In the genomic region with DNA sequence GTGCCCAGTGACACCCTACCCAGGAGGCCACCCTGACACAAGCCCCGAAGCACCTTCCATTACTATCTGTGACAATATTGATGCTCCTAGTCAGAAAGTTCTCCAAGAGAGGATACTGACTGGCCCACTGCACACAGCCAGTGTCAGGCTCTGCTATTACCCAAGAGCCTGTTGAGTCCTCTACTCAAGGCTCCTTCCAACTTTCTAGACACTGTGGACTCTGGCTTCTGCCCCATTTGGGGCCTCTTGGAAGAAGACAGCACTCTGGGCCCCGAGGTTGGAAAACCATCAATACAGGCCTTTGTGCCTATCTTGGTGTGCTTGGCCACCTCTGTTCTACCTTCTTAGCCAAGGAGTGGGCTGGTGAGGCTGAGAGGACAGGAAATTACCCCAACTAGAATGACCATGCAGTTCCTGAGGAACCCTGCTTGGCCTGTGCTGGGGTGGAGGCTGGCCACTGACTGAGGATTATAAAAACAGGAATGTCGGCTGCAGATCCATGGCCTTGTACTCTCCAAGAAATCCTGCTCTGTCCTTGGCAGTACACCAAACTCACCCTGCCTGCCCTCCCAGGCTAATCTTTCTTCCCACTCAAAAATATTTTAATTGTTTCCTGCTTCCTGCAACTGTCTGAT, we compare ENCODE assay signal across 11 mouse cellular contexts. TPM values are rescaled to one million over a fixed set of nuclear protein-coding genes. Genes with fewer than 3 reads are reported as not detected.
DNase-seq lines count a peak whose midpoint lies in the region; ATAC-seq and TF ChIP-seq lines count a peak whose summit lies in the region.
"Had no signal": no experiment of that assay in that cellular context is flagged by ENCODE, and none has a peak within 500 bp of the region (broad histone marks: within the 10 kb centered on the region; RNA-seq: fewer than 3 reads in every experiment).

No protein-coding gene starts in this region.

- no peaks in the 10 kb centered on the region for H3K9me3 ChIP-seq in heart, embryonic 13.5 days

- no peaks in the 10 kb centered on the region for H3K4me1 ChIP-seq in spleen, adult 2 months (ENCODE audit: control insufficient read depth, insufficient read depth, insufficient read length)
- H3K4me1 ChIP-seq in heart, embryonic 13.5 days, result peaks cover 23% of the 10 kb centered on the region

- no peak for TF ChIP-seq CTCF in spleen, adult 2 months (IDR thresholded peaks at IDR 0.05; ENCODE audit: extremely low read depth, insufficient read depth, insufficient read length, insufficient replicate concordance)

- no peaks in the 10 kb centered on the region for H3K27me3 ChIP-seq in spleen, adult 2 months (ENCODE audit: control insufficient read depth, insufficient read depth, low read length)
- H3K27me3 ChIP-seq in heart, embryonic 13.5 days (replicated peaks), result no peaks in the 10 kb centered on the region

- 92% methylated on average over 3 of the region's 3 CpGs for WGBS in spleen, adult 2 months
- 69% methylated on average over 3 of the region's 3 CpGs for WGBS in heart, embryonic 13.5 days

- H3K36me3 ChIP-seq in spleen, adult 2 months (ENCODE audit: control insufficient read depth, insufficient read depth, low read length), result peaks cover 35% of the 10 kb centered on the region
- H3K36me3 ChIP-seq in heart, embryonic 13.5 days, result peaks cover 99% of the 10 kb centered on the region

- no peak overlapping the region for H3K4me3 ChIP-seq in spleen, adult 2 months (ENCODE audit: extremely low read depth, insufficient read depth, insufficient read length)
- no peak overlapping the region for H3K4me3 ChIP-seq in heart, embryonic 13.5 days
- H3K4me3 ChIP-seq: erythroblast, embryonic 14.5 days; myocyte had no signal

- DNase-seq in spleen, adult 2 months (ENCODE audit: low read depth in 1 of 2, low spot score in 2 of 2), result no peak
- DNase-seq in spleen, adult 18-20 months, result no peak
- peak; percentile 60 to 74 for DNase-seq in kidney, postnatal 4 days
- DNase-seq in testis, postnatal 10 days (ENCODE audit: low spot score), result peak; percentile 77
- DNase-seq in neural tube, embryonic 10.5 days (ENCODE audit: extremely low spot score, low spot score), result no peak
- no peak for DNase-seq in cerebellum, adult 11 months
- no peak for DNase-seq in layer of hippocampus, adult 11-12 months (ENCODE audit: low spot score)
- DNase-seq: layer of hippocampus, postnatal 36 days had no signal

- TF ChIP-seq POLR2A in spleen, adult 2 months (IDR thresholded peaks at IDR 0.05; ENCODE audit: low read depth, low read length), result no peak

- no peak overlapping the region for H3K4me2 ChIP-seq in heart, embryonic 13.5 days

- peak overlapping the region; percentile 26 for H3K27ac ChIP-seq in spleen, adult 2 months (ENCODE audit: insufficient read depth, low read length)
- H3K27ac ChIP-seq in heart, embryonic 13.5 days (replicated peaks), result peak overlapping the region; percentile 4; the same call in 1 of the 2 replicates

- 0 out of 2 replicates have a peak overlapping the region, but pooled peaks have one; percentile 9 for H3K9ac ChIP-seq in heart, embryonic 13.5 days

- no peak for ATAC-seq in heart, embryonic 13.5 days (ENCODE audit: extremely low read depth, insufficient number of reproducible peaks, low FRiP score, low TSS enrichment)

RNA-seq across cellular contexts. Expression of gene Paf1, which starts 18.2 kb away (rescaled TPM):
- 85.1 and 88.6 TPM in 2 replicates for polyA plus RNA-seq in spleen, adult 2 months (2012; rRNA removed)
- 73.4 and 75.1 TPM in 2 replicates for polyA plus RNA-seq in heart, embryonic 13.5 days (2015; fragmentation: Nextera tagmentation; extraction: Ambion mirVana)

RNA-seq across cellular contexts. Expression of gene Med29, which starts 18.4 kb away (rescaled TPM):
- 26.6 and 31.5 TPM in 2 replicates for polyA plus RNA-seq in spleen, adult 2 months (2012; rRNA removed)
- 49.9 and 54.2 TPM in 2 replicates for polyA plus RNA-seq in heart, embryonic 13.5 days (2015; fragmentation: Nextera tagmentation; extraction: Ambion mirVana)

RNA-seq across cellular contexts. Expression of gene Gmfg, which starts 26.3 kb away (rescaled TPM):
- 43.1 and 46.2 TPM in 2 replicates for polyA plus RNA-seq in spleen, adult 2 months (2012; rRNA removed)
- 6.9 and 8.4 TPM in 2 replicates for polyA plus RNA-seq in heart, embryonic 13.5 days (2015; fragmentation: Nextera tagmentation; extraction: Ambion mirVana)
- polyA plus RNA-seq: myocyte had no signal

RNA-seq across cellular contexts. Expression of gene Zfp36, which starts 30.9 kb away (rescaled TPM):
- 106 and 138 TPM in 2 replicates for polyA plus RNA-seq in spleen, adult 2 months (2012; rRNA removed)
- 11.9 and 13.6 TPM in 2 replicates for polyA plus RNA-seq in heart, embryonic 13.5 days (2015; fragmentation: Nextera tagmentation; extraction: Ambion mirVana)

RNA-seq across cellular contexts. Expression of gene Plekhg2, which starts 38.6 kb away (rescaled TPM):
- 64.0 and 66.4 TPM in 2 replicates for polyA plus RNA-seq in spleen, adult 2 months (2012; rRNA removed)
- polyA plus RNA-seq in heart, embryonic 13.5 days (2015; fragmentation: Nextera tagmentation; extraction: Ambion mirVana), result 43.5 and 49.3 TPM in 2 replicates

Comparison
In these comparisons a context has a peak if more than half of its experiments do, and no peak if none do; other contexts are left out.
1. DNase-seq: peak in kidney, postnatal 4 days (2 of 2) and testis, postnatal 10 days (single experiment); none in spleen, adult 2 months (0 of 2), spleen, adult 18-20 months (0 of 2), neural tube, embryonic 10.5 days (single experiment), cerebellum, adult 11 months (single experiment) and layer of hippocampus, adult 11-12 months (single experiment).